Mouse (Mus musculus): ENCODE results near the gene Gm12184.
"Not testable (repeated sequence)": the region's sequence is repeated elsewhere in the genome, so short reads cannot be mapped to it uniquely, and the experiment has no call there.

Gm12184 gene

GRCm38 (mm10) chr11:48803988-48804387 lies 22.5 kb downstream of the Gm12184 start:
- no peak for DNase-seq (ENCODE audit: low read depth in 2 of 2, low spot score in 2 of 2)

- DNase-seq (ENCODE audit: low read depth in 2 of 2, low spot score in 2 of 2): no peak
Measured at GRCm38 (mm10) chr11:48801831-48802772, 24.4 kb downstream of the Gm12184 start.

GRCm38 (mm10) chr11:48799921-48800701 lies 26.3 kb downstream of the Gm12184 start, which contains the start of gene Rack1:
Rack1 (plus strand) TSS chr11:48800332.
- peak; percentile 83 to 87 for DNase-seq (ENCODE audit: low read depth in 2 of 2, low spot score in 2 of 2)

- DNase-seq (ENCODE audit: low read depth in 2 of 2, low spot score in 2 of 2): no peak
Measured at GRCm38 (mm10) chr11:48798984-48799920, 27.2 kb downstream of the Gm12184 start.

GRCm38 (mm10) chr11:48798308-48798707 lies 28.1 kb downstream of the Gm12184 start:
- no peak for DNase-seq (ENCODE audit: low read depth in 2 of 2, low spot score in 2 of 2)

GRCm38 (mm10) chr11:48797287-48797686 lies 29.2 kb downstream of the Gm12184 start:
- DNase-seq (ENCODE audit: low read depth in 2 of 2, low spot score in 2 of 2): no peak

DNA sequence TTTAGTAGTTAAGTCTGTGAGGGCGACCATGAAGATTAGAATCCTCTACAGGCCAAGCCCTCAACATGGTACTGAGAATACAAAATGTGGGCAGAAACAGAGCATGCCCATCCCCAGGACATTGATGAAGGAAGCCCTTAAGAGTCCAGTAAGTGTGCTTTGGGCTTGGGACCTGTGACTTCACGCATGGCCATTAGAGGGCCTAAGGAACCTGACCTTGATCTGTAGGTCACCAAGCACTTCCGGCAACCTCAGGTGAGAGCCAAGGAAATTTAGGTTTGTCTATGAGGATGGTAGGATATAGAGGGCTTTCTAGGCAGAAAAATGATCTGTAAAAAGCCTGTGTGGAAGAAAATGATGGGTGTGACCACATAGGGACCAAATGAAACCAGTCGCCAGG lies 30.2 kb downstream of the Gm12184 start:
- no peak for DNase-seq (ENCODE audit: low read depth in 2 of 2, low spot score in 2 of 2)

GRCm38 (mm10) chr11:48795221-48795620 lies 31.2 kb downstream of the Gm12184 start:
- peak in 1 of 2 experiments; percentile 45 for DNase-seq (ENCODE audit: low read depth in 2 of 2, low spot score in 2 of 2)

GRCm38 (mm10) chr11:48793184-48793583 lies 33.3 kb downstream of the Gm12184 start:
- DNase-seq (ENCODE audit: low read depth in 2 of 2, low spot score in 2 of 2): no peak

DNA sequence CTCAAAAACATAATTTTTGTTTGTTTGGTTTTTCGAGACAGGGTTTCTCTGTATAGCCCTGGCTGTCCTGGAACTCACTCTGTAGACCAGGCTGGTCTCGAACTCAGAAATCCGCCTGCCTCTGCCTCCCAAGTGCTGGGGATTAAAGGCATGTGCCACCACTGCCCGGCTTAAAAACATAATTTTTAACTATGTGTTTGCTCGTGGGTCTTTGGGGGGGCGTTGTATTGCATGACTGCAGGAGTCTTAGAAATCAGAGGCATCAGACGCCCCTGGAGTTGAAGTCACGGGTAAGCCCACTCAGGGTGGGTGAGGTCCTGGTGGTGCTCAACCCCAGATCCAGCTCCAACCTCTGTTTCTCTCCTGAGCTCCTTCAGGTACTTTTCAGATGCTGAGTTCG lies 34.6 kb downstream of the Gm12184 start:
- not testable (repeated sequence) for DNase-seq (ENCODE audit: low read depth in 2 of 2, low spot score in 2 of 2)

GRCm38 (mm10) chr11:48790946-48791345 lies 35.5 kb downstream of the Gm12184 start:
- no peak for DNase-seq (ENCODE audit: low read depth in 2 of 2, low spot score in 2 of 2)

- peak; percentile 75 to 85 for DNase-seq (ENCODE audit: low read depth in 2 of 2, low spot score in 2 of 2)
Measured at GRCm38 (mm10) chr11:48789973-48790823, 36.3 kb downstream of the Gm12184 start.

- DNase-seq (ENCODE audit: low read depth in 2 of 2, low spot score in 2 of 2): no peak
Measured at GRCm38 (mm10) chr11:48789215-48789614, 37.2 kb downstream of the Gm12184 start.

DNA sequence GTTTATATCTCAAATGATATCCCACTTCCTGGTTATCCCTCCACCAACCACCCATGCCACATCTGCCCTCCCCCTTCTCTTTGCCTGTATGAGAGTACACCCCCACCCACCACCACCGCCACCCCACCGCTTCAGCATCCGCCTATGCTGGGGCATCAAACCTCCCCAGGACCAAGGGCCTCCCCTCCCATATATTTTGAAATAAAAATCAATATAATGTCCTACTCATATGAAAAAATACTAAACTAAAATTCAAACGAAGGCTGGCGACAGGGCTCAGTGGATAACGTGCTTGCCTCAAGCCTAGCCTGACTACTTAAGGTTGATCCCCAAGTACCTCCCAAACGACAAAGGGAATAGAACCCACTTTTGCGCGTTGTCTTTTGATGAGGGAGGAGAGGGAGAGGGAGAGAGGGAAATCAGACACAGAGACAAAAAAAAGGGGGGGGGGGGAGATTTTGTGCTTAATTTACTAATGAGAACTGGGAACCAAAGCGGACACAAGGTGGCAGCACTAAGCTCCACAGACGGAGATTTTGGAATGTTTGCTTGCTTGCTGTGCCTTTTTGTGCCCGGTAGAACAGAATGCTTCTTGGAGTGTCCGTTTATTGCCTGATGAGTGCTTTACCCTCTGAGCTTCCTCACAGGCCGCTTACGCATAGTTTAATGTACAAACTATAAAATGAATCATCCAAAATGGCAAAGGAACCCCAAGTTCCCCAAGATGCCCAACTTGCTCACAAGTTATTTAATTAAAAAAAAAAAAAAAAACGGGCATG lies 38.0 kb downstream of the Gm12184 start:
- DNase-seq (ENCODE audit: low read depth in 2 of 2, low spot score in 2 of 2): peak; percentile 57 to 77

- DNase-seq (ENCODE audit: low read depth in 2 of 2, low spot score in 2 of 2): peak; percentile 71 to 79
Measured at GRCm38 (mm10) chr11:48787455-48788211, 38.8 kb downstream of the Gm12184 start.

GRCm38 (mm10) chr11:48782243-48782642 lies 44.2 kb downstream of the Gm12184 start:
- DNase-seq (ENCODE audit: low read depth in 2 of 2, low spot score in 2 of 2): no peak

GRCm38 (mm10) chr11:48779450-48779849 lies 47.0 kb downstream of the Gm12184 start:
- DNase-seq (ENCODE audit: low read depth in 2 of 2, low spot score in 2 of 2): peak; percentile 48 to 61

GRCm38 (mm10) chr11:48777303-48777702 lies 49.2 kb downstream of the Gm12184 start:
- no peak for DNase-seq (ENCODE audit: low read depth in 2 of 2, low spot score in 2 of 2)

Data from CD8-positive naive resting alpha-beta T cell, adult 2 months (primary cell).